Mouse (Mus musculus) heart, embryonic 16.5 days (tissue): Measurements from ENCODE around the gene Them4. TPM values are rescaled to one million over a fixed set of nuclear protein-coding genes. Genes with fewer than 3 reads are reported as not detected.

ENCODE experiments used
- ATAC-seq: fragments of 200-750 bp; cut with Nextera tagmentation; replicated peaks from 2 replicates; pipeline ENCODE4 v1.8.0; 2017; ENCODE audit warnings: moderate number of reproducible peaks; ENCODE audit not compliant: insufficient read depth, low FRiP score; ENCODE audit errors: extremely low read depth
- H3K27ac ChIP-seq: fragments of 300-500 bp; sonication (generic); 2 replicates; pipeline ENCODE4 v1.5.1; 2014; ENCODE audit warnings: mild to moderate bottlenecking, low read length, control low read depth, moderate library complexity
- H3K27me3 ChIP-seq: fragments of 300-500 bp; sonication (generic); 2 replicates; pipeline ENCODE4 v1.6.1; 2014; ENCODE audit warnings: low read length, mixed read lengths; ENCODE audit not compliant: control insufficient read depth, insufficient read depth
- H3K36me3 ChIP-seq: fragments of 300-500 bp; sonication (generic); 2 replicates; pipeline ENCODE4 v1.6.1; 2014; ENCODE audit not compliant: control insufficient read depth, insufficient read depth
- H3K4me1 ChIP-seq: fragments of 300-500 bp; sonication (generic); 2 replicates; pipeline ENCODE4 v1.6.1; 2014; ENCODE audit warnings: low read length, mixed read lengths; ENCODE audit not compliant: control insufficient read depth, insufficient read depth
- H3K4me2 ChIP-seq: fragments of 300-500 bp; sonication (generic); 2 replicates; pipeline ENCODE4 v1.6.1; 2014; ENCODE audit warnings: low read depth, mild to moderate bottlenecking, control low read depth, low read length
- H3K4me3 ChIP-seq: fragments of 300-500 bp; sonication (generic); 2 replicates; pipeline ENCODE4 v1.5.1; 2014; ENCODE audit warnings: mild to moderate bottlenecking, control low read depth, low read length
- H3K9ac ChIP-seq: fragments of 300-500 bp; sonication (generic); 2 replicates; pipeline ENCODE4 v1.6.1; 2014; ENCODE audit warnings: low read length, control low read depth
- H3K9me3 ChIP-seq: fragments of 300-500 bp; sonication (generic); replicated peaks from 2 replicates; pipeline ENCODE4 v1.6.1; 2016; ENCODE audit warnings: low read length; ENCODE audit not compliant: control insufficient read depth
- WGBS: fragments of 180-500 bp; shearing (Covaris S2); extraction: QIAGEN DNeasy Blood & Tissue Kit; methylation state at CpG from one replicate; pipeline ENCODE4 v1.1.7; 2014; 5-methylcytosine and 5-hydroxymethylcytosine counted together
- polyA plus RNA-seq: library from polyadenylated mRNA; unstranded; fragments of >200 nt; fragmentation: Nextera tagmentation; extraction: Ambion mirVana; gene quantifications from 2 replicates; pipeline ENCODE4 v1.2.1, GENCODE M21; 2015

Them4 gene
- polyA plus RNA-seq, 1 experiment from 2014 or later, result 12.4 TPM

- Histone ChIP-seq H3K36me3 (no peaks in the 10 kb centered on the region), H3K4me3 (peak within 1 kb of the TSS; percentile 52), H3K9me3 (0 out of 2 replicates have a peak, but pooled peaks cover 3% of the 10 kb centered on the region), H3K4me1 (peaks cover 3% of the 10 kb centered on the region; the same call in 1 of the 2 replicates), H3K27ac (no peak within 1 kb of the TSS), H3K4me2 (peak within 1 kb of the TSS; percentile 97), H3K27me3 (peaks cover 40% of the 10 kb centered on the region), H3K9ac (peak within 1 kb of the TSS; percentile 79)
- 62% methylated on average over 7 of the region's 7 CpGs for WGBS
- ATAC-seq, result no peak
Measured at GRCm38 (mm10) chr3:94362138-94362537, 52.2 kb downstream of the Them4 start, which contains the start of gene C2cd4d. Gene C2cd4d, plus strand, starts transcription at chr3:94362438.

- 0 out of 2 replicates have a peak, but pooled peaks cover 3% of the 10 kb centered on the region for H3K9me3 ChIP-seq
- H3K4me3 ChIP-seq, result peak overlapping the region; percentile 52
- peak overlapping the region; percentile 79 for H3K9ac ChIP-seq
- WGBS, result 6% methylated on average over 86 of the region's 97 CpGs
- ATAC-seq, result peak; percentile 60; the same call in 1 of the 2 replicates
- H3K4me1 ChIP-seq, result peaks cover 3% of the 10 kb centered on the region; the same call in 1 of the 2 replicates
- peak overlapping the region; percentile 97 for H3K4me2 ChIP-seq
- no peaks in the 10 kb centered on the region for H3K36me3 ChIP-seq
- peaks cover 40% of the 10 kb centered on the region for H3K27me3 ChIP-seq
- no peak overlapping the region for H3K27ac ChIP-seq
Measured at GRCm38 (mm10) chr3:94363291-94364153, 53.6 kb downstream of the Them4 start.

- H3K9ac ChIP-seq, result peak overlapping the region; percentile 79
- peaks cover 3% of the 10 kb centered on the region; the same call in 1 of the 2 replicates for H3K4me1 ChIP-seq
Measured at GRCm38 (mm10) chr3:94364154-94364526, 54.3 kb downstream of the Them4 start.

GRCm38 (mm10) chr3:94366761-94367160 lies 56.9 kb downstream of the Them4 start:
- 24% methylated on average over 3 of the region's 3 CpGs for WGBS
- ATAC-seq, result no peak
- peaks cover 33% of the 10 kb centered on the region for H3K27me3 ChIP-seq

More at GRCm38 (mm10) chr3:94364154-94364526, 54.3 kb downstream of the Them4 start:
- Histone ChIP-seq H3K9me3 (0 out of 2 replicates have a peak, but pooled peaks cover 3% of the 10 kb centered on the region), H3K4me2 (peak overlapping the region; percentile 97), H3K36me3 (no peaks in the 10 kb centered on the region), H3K4me3 (peak overlapping the region; percentile 52), H3K27me3 (peaks cover 40% of the 10 kb centered on the region), H3K27ac (no peak overlapping the region)
- WGBS, result 3% methylated on average over 23 of the region's 23 CpGs
- ATAC-seq, result no peak

GRCm38 (mm10) chr3:94367511-94367910 lies 57.6 kb downstream of the Them4 start:
- Histone ChIP-seq H3K4me3 (no peak overlapping the region), H3K9ac (no peak overlapping the region), H3K27ac (no peak overlapping the region), H3K9me3 (0 out of 2 replicates have a peak, but pooled peaks cover 3% of the 10 kb centered on the region), H3K36me3 (no peaks in the 10 kb centered on the region), H3K4me1 (peaks cover 17% of the 10 kb centered on the region), H3K4me2 (no peak overlapping the region), H3K27me3 (peaks cover 25% of the 10 kb centered on the region)
- WGBS, result 61% methylated on average over 6 of the region's 6 CpGs
- no peak for ATAC-seq

More at GRCm38 (mm10) chr3:94366761-94367160, 56.9 kb downstream of the Them4 start:
- Histone ChIP-seq H3K9me3 (0 out of 2 replicates have a peak, but pooled peaks cover 3% of the 10 kb centered on the region), H3K4me3 (no peak overlapping the region), H3K4me1 (peaks cover 10% of the 10 kb centered on the region), H3K4me2 (no peak overlapping the region), H3K36me3 (no peaks in the 10 kb centered on the region), H3K27ac (no peak overlapping the region), H3K9ac (no peak overlapping the region)

GRCm38 (mm10) chr3:94368631-94369030 lies 58.7 kb downstream of the Them4 start:
- 57% methylated on average over 6 of the region's 6 CpGs for WGBS
- H3K27me3 ChIP-seq, result peaks cover 16% of the 10 kb centered on the region
- H3K9ac ChIP-seq, result no peak overlapping the region
- no peaks in the 10 kb centered on the region for H3K36me3 ChIP-seq
- no peak overlapping the region for H3K27ac ChIP-seq
- ATAC-seq, result no peak
- H3K4me3 ChIP-seq, result no peak overlapping the region
- H3K4me1 ChIP-seq, result peaks cover 26% of the 10 kb centered on the region
- no peak overlapping the region for H3K4me2 ChIP-seq
- no peaks in the 10 kb centered on the region for H3K9me3 ChIP-seq

- WGBS, result 29% methylated on average over 2 of the region's 2 CpGs
- H3K9ac ChIP-seq, result no peak overlapping the region
- H3K27ac ChIP-seq, result no peak overlapping the region
- peaks cover 9% of the 10 kb centered on the region for H3K27me3 ChIP-seq
- no peak overlapping the region for H3K4me2 ChIP-seq
- H3K36me3 ChIP-seq, result no peaks in the 10 kb centered on the region
- H3K4me3 ChIP-seq, result no peak overlapping the region
- H3K9me3 ChIP-seq, result no peaks in the 10 kb centered on the region
- H3K4me1 ChIP-seq, result peaks cover 24% of the 10 kb centered on the region
- no peak for ATAC-seq
Measured at GRCm38 (mm10) chr3:94369709-94370108, 59.8 kb downstream of the Them4 start.

GRCm38 (mm10) chr3:94371637-94372036 lies 61.7 kb downstream of the Them4 start:
- H3K4me2 ChIP-seq, result peak overlapping the region; percentile 59
- H3K27ac ChIP-seq, result peak overlapping the region; percentile 14; the same call in 1 of the 2 replicates
- H3K36me3 ChIP-seq, result no peaks in the 10 kb centered on the region
- ATAC-seq, result peak; percentile 39
- peak overlapping the region; percentile 11 for H3K4me3 ChIP-seq
- peaks cover 24% of the 10 kb centered on the region for H3K4me1 ChIP-seq
- peak overlapping the region; percentile 8 for H3K9ac ChIP-seq
- WGBS, result 9% methylated on average over 11 of the region's 11 CpGs
- H3K27me3 ChIP-seq, result no peaks in the 10 kb centered on the region
- no peaks in the 10 kb centered on the region for H3K9me3 ChIP-seq

- no peaks in the 10 kb centered on the region for H3K36me3 ChIP-seq
- H3K27ac ChIP-seq, result peak overlapping the region; percentile 3; the same call in 1 of the 2 replicates
- no peak for ATAC-seq
- peak overlapping the region; percentile 8 for H3K9ac ChIP-seq
- H3K4me3 ChIP-seq, result peak overlapping the region; percentile 11; the same call in 1 of the 2 replicates
- peaks cover 24% of the 10 kb centered on the region for H3K4me1 ChIP-seq
- H3K9me3 ChIP-seq, result no peaks in the 10 kb centered on the region
- 3% methylated on average over 3 of the region's 3 CpGs for WGBS
- peak overlapping the region; percentile 59 for H3K4me2 ChIP-seq
- H3K27me3 ChIP-seq, result no peaks in the 10 kb centered on the region
Measured at GRCm38 (mm10) chr3:94372038-94372437, 62.1 kb downstream of the Them4 start.
